Mouse (Mus musculus): ENCODE data around the gene Cpxm2. TPM values are rescaled to one million over a fixed set of nuclear protein-coding genes. Genes with fewer than 3 reads are reported as not detected.

Gene Cpxm2
- polyA plus RNA-seq, 1 experiment from 2014 or later, result 2.2 TPM

DNA sequence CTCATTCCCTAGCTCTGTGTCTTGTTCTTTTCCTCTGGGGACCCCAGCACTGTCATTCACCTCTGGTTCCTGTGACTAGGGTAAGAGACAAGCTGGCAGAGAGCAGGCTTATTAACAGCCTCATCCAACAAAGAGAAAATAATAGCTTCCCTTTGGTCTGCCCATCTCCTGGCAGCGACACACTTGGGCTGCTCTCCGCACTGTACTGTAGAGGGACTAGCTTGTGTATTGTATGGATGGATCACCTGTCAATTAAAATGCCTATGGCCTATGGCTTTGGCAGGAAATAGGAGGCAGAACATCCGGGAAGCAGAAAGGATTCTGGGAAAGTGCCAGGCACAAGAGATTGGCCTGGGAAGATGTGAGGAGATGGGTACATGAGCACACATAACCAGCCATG is 7.7 kb upstream of the Cpxm2 start:
- no peak overlapping the region for H3K9ac ChIP-seq (ENCODE audit: low read depth, low read length)
- H3K4me3 ChIP-seq (ENCODE audit: low read length), result no peak overlapping the region
- H3K4me1 ChIP-seq (ENCODE audit: control insufficient read depth, insufficient read depth, low read depth, low read length), result peaks cover 3% of the 10 kb centered on the region
- no peaks in the 10 kb centered on the region for H3K36me3 ChIP-seq (ENCODE audit: control insufficient read depth, insufficient read depth, low read length)
- ATAC-seq, result peak; percentile 34; the same call in 1 of the 2 replicates
- H3K4me2 ChIP-seq (ENCODE audit: low read length), result no peak overlapping the region
- no peak overlapping the region for H3K27ac ChIP-seq (ENCODE audit: low read depth, low read length)
- WGBS, result 55% methylated on average over 3 of the region's 3 CpGs
- no peaks in the 10 kb centered on the region; the same call in 1 of the 2 replicates for H3K27me3 ChIP-seq (replicated peaks; ENCODE audit: control insufficient read depth, insufficient read depth, low read length)
- H3K9me3 ChIP-seq (ENCODE audit: control insufficient read depth, low read length), result no peaks in the 10 kb centered on the region

DNA sequence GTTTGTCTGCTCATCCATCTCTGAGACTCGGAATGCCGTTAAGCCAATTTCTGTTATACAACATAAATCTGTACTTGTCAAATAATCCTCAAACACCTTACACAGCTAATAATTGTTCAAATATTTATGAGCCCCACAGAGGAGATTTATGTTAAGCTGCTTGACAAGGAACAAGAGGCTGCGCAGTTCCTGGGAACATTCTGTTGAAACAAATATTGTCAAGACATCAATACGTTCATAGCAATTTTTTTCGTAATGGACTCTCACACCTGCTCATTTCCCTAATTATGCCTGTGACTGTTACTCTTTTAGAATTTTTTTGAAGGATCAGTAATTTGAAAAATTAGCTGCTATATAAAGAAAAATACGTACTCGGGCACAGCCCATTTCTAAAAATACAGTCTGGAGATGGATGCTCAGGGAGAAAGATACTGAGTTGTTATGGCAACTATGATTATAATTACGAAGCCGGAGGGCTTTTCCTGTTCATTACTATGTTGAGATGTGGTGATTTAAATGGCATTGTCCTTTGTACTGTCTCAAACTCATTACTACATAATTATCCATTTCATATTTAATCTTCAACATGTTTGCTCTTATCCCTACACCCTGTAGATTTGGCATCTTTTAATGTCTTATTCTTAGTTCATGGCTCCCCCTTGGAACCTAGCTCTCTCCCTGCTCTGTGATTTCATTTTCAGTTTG is 3.9 kb upstream of the Cpxm2 start:
- H3K4me1 ChIP-seq (ENCODE audit: control insufficient read depth, insufficient read depth, low read depth, low read length), result peaks cover 22% of the 10 kb centered on the region
- H3K4me2 ChIP-seq (ENCODE audit: low read length), result no peak overlapping the region
- peak; percentile 19 for ATAC-seq
- H3K4me3 ChIP-seq (ENCODE audit: low read length), result no peak overlapping the region
- no peaks in the 10 kb centered on the region for H3K36me3 ChIP-seq (ENCODE audit: control insufficient read depth, insufficient read depth, low read length)
- H3K9ac ChIP-seq (ENCODE audit: low read depth, low read length), result no peak overlapping the region
- H3K9me3 ChIP-seq (ENCODE audit: control insufficient read depth, low read length), result no peaks in the 10 kb centered on the region
- WGBS, result 59% methylated on average over 9 of the region's 9 CpGs
- no peaks in the 10 kb centered on the region; the same call in 1 of the 2 replicates for H3K27me3 ChIP-seq (replicated peaks; ENCODE audit: control insufficient read depth, insufficient read depth, low read length)
- H3K27ac ChIP-seq (ENCODE audit: low read depth, low read length), result peak overlapping the region; percentile 72

DNA sequence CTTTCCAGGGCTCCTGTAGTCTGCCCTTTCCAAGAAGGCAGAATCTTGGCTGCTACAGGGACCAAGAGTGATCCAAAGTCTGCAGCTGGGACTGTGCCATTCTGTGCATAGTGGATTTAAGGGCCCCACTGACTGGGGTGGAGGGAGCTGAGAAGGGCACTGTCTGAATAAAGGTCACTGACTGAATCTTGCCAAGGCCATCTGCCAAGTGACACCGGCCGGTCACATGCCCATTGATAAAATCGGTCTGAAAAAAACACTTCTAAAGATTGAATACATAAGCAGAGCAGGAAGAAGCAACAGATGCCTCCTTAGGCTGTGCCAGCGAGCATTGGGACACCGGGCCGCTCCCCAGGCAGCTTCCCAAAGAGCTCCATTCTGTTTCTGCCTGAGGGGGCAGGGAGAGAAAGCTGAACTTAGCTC is 803 bp downstream of the Cpxm2 start:
- Histone ChIP-seq H3K4me3 (ENCODE audit: low read length) (no peak overlapping the region), H3K27me3 (replicated peaks; ENCODE audit: control insufficient read depth, insufficient read depth, low read length) (no peaks in the 10 kb centered on the region; the same call in 1 of the 2 replicates), H3K9ac (ENCODE audit: low read depth, low read length) (no peak overlapping the region), H3K4me2 (ENCODE audit: low read length) (peak overlapping the region; percentile 84), H3K27ac (ENCODE audit: low read depth, low read length) (no peak overlapping the region; the same call in 1 of the 2 replicates), H3K9me3 (ENCODE audit: control insufficient read depth, low read length) (no peaks in the 10 kb centered on the region), H3K4me1 (ENCODE audit: control insufficient read depth, insufficient read depth, low read depth, low read length) (peaks cover 22% of the 10 kb centered on the region), H3K36me3 (ENCODE audit: control insufficient read depth, insufficient read depth, low read length) (no peaks in the 10 kb centered on the region)
- 12% methylated on average over 6 of the region's 6 CpGs for WGBS
- peak; percentile 90 for ATAC-seq

DNA sequence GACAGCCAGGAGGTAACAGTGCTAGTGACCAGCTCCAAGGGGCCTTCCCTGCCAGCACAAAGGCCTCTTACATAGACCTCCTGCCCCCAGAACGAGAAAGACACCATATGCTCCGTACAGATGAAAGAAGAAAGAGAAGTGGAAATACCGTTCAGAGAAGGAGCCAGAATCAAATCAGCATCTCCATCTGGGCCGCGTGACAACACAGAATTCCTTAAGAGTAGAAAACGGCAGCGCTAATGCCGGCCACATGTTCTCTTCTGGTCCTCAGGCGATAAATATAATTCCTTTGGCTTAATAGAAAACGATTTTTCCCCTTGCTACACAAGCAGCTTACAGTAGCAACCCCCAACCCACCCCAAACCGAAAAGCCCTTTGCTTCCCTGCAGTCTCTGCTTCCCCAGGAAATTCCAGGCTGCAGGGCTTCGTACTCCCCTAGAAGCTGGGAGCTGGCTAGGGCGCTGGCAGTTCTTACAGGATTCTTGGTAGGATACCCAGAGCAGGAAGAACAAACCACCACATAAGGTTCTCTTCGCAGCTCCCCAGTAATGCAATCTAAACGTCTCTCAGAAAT is 9.2 kb downstream of the Cpxm2 start:
- no peak for ATAC-seq
- Histone ChIP-seq H3K27ac (ENCODE audit: low read depth, low read length) (no peak overlapping the region), H3K9me3 (ENCODE audit: control insufficient read depth, low read length) (no peaks in the 10 kb centered on the region), H3K4me2 (ENCODE audit: low read length) (no peak overlapping the region), H3K9ac (ENCODE audit: low read depth, low read length) (no peak overlapping the region), H3K27me3 (replicated peaks; ENCODE audit: control insufficient read depth, insufficient read depth, low read length) (no peaks in the 10 kb centered on the region), H3K4me3 (ENCODE audit: low read length) (no peak overlapping the region), H3K4me1 (ENCODE audit: control insufficient read depth, insufficient read depth, low read depth, low read length) (no peaks in the 10 kb centered on the region), H3K36me3 (ENCODE audit: control insufficient read depth, insufficient read depth, low read length) (no peaks in the 10 kb centered on the region)
- 67% methylated on average over 15 of the region's 15 CpGs for WGBS

DNA sequence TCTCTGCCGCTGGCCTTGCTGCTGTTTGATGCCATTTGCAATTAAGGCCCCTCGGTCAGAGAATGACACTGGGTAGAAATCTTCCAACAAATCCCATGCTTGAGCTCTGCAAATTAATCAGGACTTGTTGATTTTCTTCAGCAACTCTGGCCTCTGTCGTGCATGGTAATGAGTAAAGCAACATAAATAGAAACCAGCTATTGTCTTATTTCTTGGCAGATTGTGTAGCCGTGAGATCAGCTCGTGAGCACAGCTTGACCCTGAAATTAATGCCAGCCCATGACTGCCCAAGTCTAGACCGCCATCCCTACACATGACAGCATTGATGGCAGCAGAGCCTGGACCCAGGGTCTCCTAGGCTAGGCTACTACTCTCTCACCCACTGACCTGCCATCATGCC is 25.9 kb downstream of the Cpxm2 start:
- 48% methylated on average over 6 of the region's 6 CpGs for WGBS
- H3K36me3 ChIP-seq (ENCODE audit: control insufficient read depth, insufficient read depth, low read length), result no peaks in the 10 kb centered on the region
- H3K27ac ChIP-seq (ENCODE audit: low read depth, low read length), result no peak overlapping the region
- no peak for ATAC-seq
- no peak overlapping the region for H3K4me2 ChIP-seq (ENCODE audit: low read length)
- H3K27me3 ChIP-seq (replicated peaks; ENCODE audit: control insufficient read depth, insufficient read depth, low read length), result no peaks in the 10 kb centered on the region
- H3K4me3 ChIP-seq (ENCODE audit: low read length), result no peak overlapping the region
- H3K4me1 ChIP-seq (ENCODE audit: control insufficient read depth, insufficient read depth, low read depth, low read length), result no peaks in the 10 kb centered on the region; the same call in 1 of the 2 replicates
- no peaks in the 10 kb centered on the region; the same call in 1 of the 2 replicates for H3K9me3 ChIP-seq (ENCODE audit: control insufficient read depth, low read length)
- no peak overlapping the region for H3K9ac ChIP-seq (ENCODE audit: low read depth, low read length)

DNA sequence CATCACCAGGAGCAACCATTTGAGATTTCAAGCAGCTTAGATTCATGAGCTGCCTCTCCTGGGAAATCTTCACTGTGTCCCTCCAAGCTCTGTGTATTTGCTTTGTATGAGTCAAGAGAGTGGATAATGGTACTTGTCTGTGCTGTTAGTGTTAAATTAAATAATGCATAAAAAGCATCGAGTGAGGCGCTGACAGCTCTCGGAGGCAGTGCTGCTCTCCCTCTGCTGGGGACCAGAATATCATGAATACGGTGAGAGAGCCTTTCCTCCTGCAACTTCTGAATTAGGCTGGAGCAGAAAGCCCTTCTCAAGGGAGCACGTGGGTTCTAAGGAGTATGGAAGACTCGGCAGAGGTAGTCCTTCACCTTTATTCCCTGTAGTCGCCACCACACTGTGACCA is 29.6 kb downstream of the Cpxm2 start:
- Histone ChIP-seq H3K4me1 (ENCODE audit: control insufficient read depth, insufficient read depth, low read depth, low read length) (no peaks in the 10 kb centered on the region; the same call in 1 of the 2 replicates), H3K9me3 (ENCODE audit: control insufficient read depth, low read length) (no peaks in the 10 kb centered on the region), H3K27ac (ENCODE audit: low read depth, low read length) (no peak overlapping the region), H3K4me2 (ENCODE audit: low read length) (no peak overlapping the region), H3K9ac (ENCODE audit: low read depth, low read length) (no peak overlapping the region; the same call in 1 of the 2 replicates), H3K4me3 (ENCODE audit: low read length) (no peak overlapping the region), H3K27me3 (replicated peaks; ENCODE audit: control insufficient read depth, insufficient read depth, low read length) (no peaks in the 10 kb centered on the region), H3K36me3 (ENCODE audit: control insufficient read depth, insufficient read depth, low read length) (no peaks in the 10 kb centered on the region)
- no peak for ATAC-seq
- WGBS, result 64% methylated on average over 7 of the region's 7 CpGs

DNA sequence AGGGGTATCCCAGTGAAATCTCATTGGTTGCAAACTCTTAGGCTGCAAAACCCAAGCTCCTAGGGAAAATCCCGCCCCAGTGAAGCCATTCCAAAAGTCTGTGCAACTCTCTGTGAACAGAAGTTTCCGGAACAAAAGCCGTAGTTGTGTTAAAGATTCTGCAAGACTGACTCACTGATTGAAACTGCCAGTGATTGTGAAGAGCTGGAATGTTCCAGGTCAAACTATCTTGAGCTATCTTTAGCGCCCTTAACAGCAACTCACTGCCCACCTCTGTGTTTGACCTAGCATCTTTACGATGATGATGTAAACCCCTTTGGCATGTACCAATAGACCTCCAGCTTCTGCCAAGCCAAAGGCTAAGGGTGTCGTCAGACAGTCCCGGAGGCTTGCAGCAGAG is 31.3 kb downstream of the Cpxm2 start:
- 86% methylated on average over 7 of the region's 7 CpGs for WGBS
- Histone ChIP-seq H3K4me1 (ENCODE audit: control insufficient read depth, insufficient read depth, low read depth, low read length) (no peaks in the 10 kb centered on the region; the same call in 1 of the 2 replicates), H3K27me3 (replicated peaks; ENCODE audit: control insufficient read depth, insufficient read depth, low read length) (no peaks in the 10 kb centered on the region), H3K27ac (ENCODE audit: low read depth, low read length) (no peak overlapping the region), H3K36me3 (ENCODE audit: control insufficient read depth, insufficient read depth, low read length) (no peaks in the 10 kb centered on the region), H3K4me3 (ENCODE audit: low read length) (no peak overlapping the region), H3K4me2 (ENCODE audit: low read length) (no peak overlapping the region), H3K9me3 (ENCODE audit: control insufficient read depth, low read length) (no peaks in the 10 kb centered on the region), H3K9ac (ENCODE audit: low read depth, low read length) (no peak overlapping the region)
- ATAC-seq, result no peak

DNA sequence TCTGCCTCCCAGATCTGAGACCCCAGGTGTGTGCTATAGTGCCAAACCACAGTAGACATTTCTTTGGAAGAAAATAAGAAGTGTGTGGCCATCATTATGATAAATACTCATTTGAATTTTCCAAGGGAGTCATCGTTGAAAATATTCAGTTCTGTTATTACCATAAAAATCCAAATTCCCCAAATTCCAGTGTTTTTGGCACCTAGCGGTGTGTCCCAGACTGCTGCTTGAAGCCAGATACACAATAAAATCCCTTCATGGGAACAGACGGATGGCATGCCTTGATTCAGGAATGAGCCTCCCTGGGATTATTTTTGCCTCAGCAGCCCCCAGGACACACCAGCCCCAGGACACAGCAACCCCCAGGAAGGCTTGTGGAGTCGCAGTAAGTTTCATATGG is 34.7 kb downstream of the Cpxm2 start:
- Histone ChIP-seq H3K4me2 (ENCODE audit: low read length) (no peak overlapping the region), H3K4me3 (ENCODE audit: low read length) (no peak overlapping the region), H3K27me3 (replicated peaks; ENCODE audit: control insufficient read depth, insufficient read depth, low read length) (no peaks in the 10 kb centered on the region), H3K9ac (ENCODE audit: low read depth, low read length) (no peak overlapping the region), H3K9me3 (ENCODE audit: control insufficient read depth, low read length) (no peaks in the 10 kb centered on the region), H3K36me3 (ENCODE audit: control insufficient read depth, insufficient read depth, low read length) (no peaks in the 10 kb centered on the region), H3K4me1 (ENCODE audit: control insufficient read depth, insufficient read depth, low read depth, low read length) (no peaks in the 10 kb centered on the region), H3K27ac (ENCODE audit: low read depth, low read length) (no peak overlapping the region)
- 80% methylated on average over 4 of the region's 4 CpGs for WGBS
- no peak for ATAC-seq

DNA sequence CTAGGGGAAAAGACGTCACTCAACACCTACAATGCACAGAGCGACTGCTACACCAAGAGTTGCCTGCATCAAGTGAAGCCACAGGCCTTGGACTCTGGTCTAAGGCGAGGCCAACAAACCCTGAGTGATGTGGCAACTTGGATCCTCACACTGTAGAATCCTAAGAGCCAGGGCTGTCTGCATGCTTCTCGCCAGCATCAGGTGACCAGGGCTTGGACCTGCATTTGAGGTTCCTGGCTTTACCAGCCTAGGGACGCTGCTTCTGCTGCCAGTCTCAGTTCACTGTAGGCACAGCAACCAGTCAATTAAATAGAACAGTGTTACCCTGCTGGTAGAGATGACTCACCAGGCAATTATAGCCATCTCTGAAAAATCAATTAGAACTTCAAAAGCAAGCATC is 42.8 kb downstream of the Cpxm2 start:
- no peaks in the 10 kb centered on the region for H3K4me1 ChIP-seq (ENCODE audit: control insufficient read depth, insufficient read depth, low read depth, low read length)
- H3K9ac ChIP-seq (ENCODE audit: low read depth, low read length), result no peak overlapping the region
- no peaks in the 10 kb centered on the region for H3K27me3 ChIP-seq (replicated peaks; ENCODE audit: control insufficient read depth, insufficient read depth, low read length)
- H3K9me3 ChIP-seq (ENCODE audit: control insufficient read depth, low read length), result no peaks in the 10 kb centered on the region
- WGBS, result 79% methylated on average over 5 of the region's 5 CpGs
- H3K27ac ChIP-seq (ENCODE audit: low read depth, low read length), result no peak overlapping the region
- no peak overlapping the region for H3K4me2 ChIP-seq (ENCODE audit: low read length)
- no peaks in the 10 kb centered on the region for H3K36me3 ChIP-seq (ENCODE audit: control insufficient read depth, insufficient read depth, low read length)
- ATAC-seq, result no peak
- no peak overlapping the region for H3K4me3 ChIP-seq (ENCODE audit: low read length)
